Mouse (Mus musculus): Measurements from ENCODE around the gene Igsf21. TPM values are rescaled to one million over a fixed set of nuclear protein-coding genes. Genes with fewer than 3 reads are reported as not detected.

Gene Igsf21
- total RNA-seq, 2 experiments from 2014 or later, result not detected

DNA sequence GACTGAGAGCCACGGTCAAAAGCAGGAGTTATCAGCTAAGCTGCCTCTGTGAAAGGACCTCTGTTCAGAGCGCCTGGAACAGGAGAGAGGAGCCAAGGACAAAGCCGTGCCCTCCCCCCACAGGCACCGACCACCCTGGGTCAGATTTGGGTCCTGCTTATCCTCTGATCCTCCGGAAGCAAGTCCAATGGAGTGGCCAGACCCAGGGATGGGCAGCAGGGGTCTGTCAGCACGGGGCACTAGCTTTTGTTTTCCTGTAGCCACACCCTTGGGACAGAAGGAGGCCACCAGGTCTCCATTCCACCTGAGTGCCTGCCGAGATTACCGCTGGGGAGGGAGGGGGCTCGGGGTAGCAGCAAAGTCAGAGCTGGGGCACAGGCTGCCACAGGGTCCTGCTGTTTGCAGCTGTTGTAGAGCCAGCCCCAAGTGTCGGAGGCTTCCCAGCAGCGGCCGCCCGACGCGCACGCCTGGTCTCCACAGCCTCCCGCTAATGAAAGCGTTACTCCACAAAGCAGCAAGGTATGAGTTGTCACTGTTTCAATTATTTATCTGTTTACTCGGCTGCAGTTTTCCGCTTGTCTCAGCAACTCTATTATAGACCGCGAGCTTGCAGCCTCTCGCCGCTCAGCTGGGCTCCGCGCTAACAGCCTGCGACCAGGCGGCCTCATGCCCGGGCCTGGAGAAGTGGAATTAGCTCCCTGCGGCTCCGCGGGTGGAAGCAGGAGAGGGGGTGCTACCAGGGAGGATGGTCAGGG is 137.5 kb downstream of the Igsf21 start:
- ATAC-seq (replicated peaks; ENCODE audit: low FRiP score, poor library complexity, severe bottlenecking), result no peak

DNA sequence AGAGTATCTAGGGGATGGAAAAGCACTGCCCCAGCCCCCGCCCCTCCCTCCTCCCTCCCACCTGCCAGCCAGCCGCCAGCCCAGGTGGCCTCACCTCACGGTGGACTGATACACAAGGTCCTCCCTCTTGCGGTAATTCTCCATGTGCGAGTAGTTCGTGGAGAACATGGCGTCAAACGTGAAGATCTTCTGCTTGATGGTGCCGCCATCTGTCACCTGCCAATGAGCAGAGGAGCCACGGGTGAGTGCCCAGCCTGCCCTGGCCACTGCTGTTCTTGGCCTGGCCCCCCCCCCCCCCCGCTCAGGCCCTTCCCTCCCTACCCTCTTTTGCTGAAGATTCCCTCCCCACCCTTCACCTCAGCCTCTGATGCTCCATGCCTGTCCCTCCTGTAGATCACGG is 139.4 kb downstream of the Igsf21 start:
- ATAC-seq (replicated peaks; ENCODE audit: low FRiP score, poor library complexity, severe bottlenecking), result no peak

DNA sequence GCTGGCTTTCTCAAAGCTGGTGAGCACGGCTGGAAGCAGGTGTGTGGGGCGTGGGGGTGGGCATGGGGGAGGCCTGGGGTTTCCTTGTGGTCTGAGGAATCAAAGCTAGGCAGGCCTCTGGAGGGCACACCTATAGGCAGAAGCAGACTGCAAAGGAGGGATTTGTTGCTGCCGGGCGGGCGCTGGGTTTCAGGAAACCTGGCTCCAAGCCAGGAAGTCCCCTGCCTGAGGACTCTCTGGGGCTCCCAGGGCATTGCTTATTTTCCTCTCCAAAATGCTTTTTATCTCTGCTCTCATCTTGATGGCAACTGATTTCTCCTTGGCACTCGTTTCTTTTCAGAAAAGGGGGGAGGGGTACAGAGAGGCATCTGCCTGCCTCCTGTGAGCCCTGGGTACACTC is 141.8 kb downstream of the Igsf21 start:
- ATAC-seq (replicated peaks; ENCODE audit: low FRiP score, poor library complexity, severe bottlenecking), result no peak

DNA sequence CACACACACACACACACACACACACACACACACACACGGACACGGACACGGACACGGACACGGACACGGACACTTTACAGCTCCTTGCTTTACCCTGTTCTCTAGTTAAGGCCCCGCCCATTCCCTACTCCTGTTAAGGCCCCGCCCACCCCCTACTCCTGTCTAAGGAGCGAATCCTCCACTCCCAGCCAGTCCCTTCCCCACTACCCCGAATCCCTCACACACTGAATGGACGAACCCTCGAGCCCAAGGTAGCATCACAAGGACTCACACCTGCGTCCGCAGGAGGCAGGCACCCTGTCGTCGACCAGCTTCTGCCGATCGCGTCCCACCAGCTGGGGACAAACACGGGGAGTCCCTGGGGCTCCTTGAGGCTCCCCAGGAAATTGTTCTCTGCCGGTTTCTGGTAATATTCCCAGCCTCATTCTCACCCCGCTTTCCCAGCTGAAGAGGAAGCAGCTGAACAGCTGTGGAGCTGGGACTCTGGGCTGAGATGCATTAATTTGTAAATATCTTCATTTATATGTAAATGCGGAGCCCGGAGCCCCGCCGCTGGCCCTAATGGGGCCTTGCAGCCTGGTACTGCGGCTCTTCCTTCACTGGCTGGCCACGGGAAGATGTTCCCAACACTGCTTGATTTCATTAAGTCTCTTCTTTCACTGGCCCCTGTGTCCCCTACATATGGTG is 143.1 kb downstream of the Igsf21 start:
- ATAC-seq (replicated peaks; ENCODE audit: low FRiP score, poor library complexity, severe bottlenecking), result no peak

DNA sequence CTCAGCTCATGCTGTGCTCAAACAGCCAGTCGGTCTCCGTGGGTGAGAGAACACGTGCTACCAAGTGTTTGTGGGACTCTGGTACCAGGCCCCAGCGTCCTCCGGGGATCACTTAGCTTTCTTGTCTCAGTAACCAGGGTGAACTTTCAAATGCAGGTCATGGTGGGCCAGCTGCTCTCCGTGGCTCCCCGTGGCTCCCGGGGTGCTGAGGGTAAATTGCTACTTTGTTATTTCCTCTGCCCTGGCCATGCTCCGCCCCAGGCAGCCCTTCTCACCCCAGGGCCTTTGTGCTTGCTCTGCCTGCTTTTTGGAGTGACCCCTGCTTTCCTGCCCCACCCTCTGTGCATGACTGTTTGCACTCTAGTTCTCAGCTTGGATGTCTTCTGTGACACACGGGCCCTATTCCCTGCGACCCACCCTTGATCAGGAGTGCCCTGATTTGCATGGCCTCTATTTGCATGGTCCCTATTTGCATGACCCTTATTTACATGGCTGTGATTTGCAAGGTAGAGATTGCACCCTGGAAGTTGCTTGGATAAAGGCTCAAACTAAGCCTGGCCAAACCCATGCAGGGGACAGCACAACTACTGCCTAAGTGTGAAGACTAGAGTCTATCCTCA is 143.9 kb downstream of the Igsf21 start:
- no peak for ATAC-seq (replicated peaks; ENCODE audit: low FRiP score, poor library complexity, severe bottlenecking)

DNA sequence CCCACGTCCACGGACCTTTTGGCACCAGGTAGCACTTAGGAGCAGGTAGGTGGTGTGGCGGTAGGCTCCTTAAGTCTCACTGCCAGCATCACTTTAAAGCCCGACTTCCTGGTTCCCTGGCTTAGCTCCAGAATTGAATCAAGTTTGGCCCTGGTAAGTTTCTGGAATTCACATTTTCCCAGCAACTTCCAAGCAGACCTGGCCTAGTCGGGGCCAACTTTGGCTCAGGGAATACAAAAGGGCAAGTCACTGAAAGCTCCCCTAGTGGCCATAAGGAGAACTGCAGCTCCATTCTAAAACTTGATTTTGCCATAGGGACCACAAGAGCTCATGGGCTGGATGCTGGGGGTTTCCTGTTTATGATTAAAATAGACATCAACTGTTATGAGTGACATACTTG is 145.5 kb downstream of the Igsf21 start:
- ATAC-seq (replicated peaks; ENCODE audit: low FRiP score, poor library complexity, severe bottlenecking), result no peak

DNA sequence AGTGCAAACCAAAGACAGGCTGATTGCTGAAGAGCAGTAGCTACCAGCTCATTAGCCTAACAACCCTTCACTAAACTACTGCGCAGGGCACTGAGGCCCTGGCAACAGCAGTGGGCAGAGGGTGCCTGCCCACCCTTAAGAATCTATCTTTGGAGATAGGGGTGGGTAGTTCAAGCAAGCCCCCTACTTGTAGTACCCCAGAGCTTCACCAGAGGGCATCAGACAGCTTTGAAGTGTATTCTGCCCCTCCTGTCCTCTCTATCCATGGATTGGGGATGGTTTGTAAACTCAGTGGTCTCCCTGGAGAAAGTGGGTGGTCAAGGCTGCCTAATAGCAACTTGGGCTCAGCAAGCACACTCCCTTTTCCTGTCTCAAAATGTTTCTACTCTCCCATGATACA is 146.4 kb downstream of the Igsf21 start:
- no peak for ATAC-seq (replicated peaks; ENCODE audit: low FRiP score, poor library complexity, severe bottlenecking)

DNA sequence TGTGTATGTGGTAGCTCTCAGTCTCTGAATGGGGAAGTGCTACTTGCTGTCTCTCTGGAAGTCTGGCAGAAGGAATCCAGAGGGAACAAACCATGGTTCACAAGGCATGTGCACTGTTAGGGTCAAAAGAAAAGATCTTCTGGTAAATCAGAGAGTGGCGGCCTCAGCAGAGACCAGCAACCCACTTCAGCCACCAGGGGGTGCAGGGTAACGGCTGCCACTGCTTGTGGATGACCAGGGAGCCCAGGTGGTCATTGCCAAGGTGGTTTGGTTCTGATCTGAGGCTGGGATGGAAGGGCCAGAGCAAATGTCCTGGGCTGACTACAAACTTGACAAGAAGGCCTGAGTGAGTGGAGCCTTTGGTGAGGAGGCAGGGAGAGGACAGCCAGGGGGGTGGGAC is 150.3 kb downstream of the Igsf21 start:
- no peak for ATAC-seq (replicated peaks; ENCODE audit: low FRiP score, poor library complexity, severe bottlenecking)

DNA sequence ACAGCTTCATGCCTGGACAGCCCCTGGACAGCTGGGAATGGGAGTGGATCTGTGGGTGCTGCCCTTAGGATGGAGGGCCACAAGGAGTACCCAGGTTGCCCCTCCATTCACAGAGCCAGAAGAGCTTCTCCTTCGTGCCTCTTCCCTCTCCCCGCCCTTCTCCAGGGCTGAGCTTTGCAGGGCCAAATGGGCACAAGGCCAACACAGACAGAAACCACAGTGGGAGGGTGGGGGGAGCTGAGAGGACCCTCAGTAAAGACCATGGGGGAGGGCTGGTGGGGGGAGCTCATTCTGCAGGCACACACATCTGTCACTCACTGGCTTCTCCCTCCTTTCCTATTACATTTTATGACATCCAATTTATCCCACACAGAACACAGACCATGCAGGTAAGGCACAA is 151.7 kb downstream of the Igsf21 start:
- no peak for ATAC-seq (replicated peaks; ENCODE audit: low FRiP score, poor library complexity, severe bottlenecking)

DNA sequence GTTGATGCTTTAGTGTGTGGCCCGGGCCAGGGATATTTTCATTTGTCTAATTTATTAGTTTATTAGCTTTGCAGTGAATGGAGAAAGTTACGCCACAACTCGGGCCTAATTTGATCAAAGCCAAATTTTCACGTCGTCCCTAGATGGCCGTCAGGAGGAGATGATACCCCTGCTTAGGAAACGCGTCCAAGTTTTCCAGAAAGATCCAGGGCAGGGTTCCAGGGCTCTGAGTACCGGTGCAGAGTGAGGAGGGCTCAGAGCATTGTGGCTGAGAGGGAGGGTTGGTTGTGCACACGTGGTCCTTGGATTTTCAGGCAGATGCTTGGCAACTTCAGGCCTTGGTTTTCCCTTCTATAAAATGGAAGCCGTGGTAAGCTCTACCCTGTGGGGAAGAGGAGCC is 154.2 kb downstream of the Igsf21 start:
- no peak for ATAC-seq (replicated peaks; ENCODE audit: low FRiP score, poor library complexity, severe bottlenecking)

DNA sequence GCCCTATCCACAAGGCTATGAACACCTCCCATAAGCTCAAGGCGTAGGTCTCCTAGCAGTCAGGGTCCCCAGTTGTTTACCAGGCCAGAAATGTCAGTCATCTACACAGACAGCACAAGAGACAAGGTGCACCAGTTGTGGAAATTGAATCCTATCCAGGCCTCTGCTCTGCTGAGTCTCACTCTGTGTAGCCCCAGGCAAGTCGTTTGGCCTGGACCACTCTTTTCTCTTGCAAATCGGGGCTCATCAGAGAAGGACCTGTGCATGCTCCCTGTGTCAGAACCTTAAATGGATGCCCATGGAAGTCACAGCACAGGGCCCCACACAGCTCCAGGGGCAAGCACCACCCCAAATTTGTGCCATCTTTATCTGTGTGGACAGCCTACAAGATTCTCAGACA is 154.9 kb downstream of the Igsf21 start:
- ATAC-seq (replicated peaks; ENCODE audit: low FRiP score, poor library complexity, severe bottlenecking), result no peak

DNA sequence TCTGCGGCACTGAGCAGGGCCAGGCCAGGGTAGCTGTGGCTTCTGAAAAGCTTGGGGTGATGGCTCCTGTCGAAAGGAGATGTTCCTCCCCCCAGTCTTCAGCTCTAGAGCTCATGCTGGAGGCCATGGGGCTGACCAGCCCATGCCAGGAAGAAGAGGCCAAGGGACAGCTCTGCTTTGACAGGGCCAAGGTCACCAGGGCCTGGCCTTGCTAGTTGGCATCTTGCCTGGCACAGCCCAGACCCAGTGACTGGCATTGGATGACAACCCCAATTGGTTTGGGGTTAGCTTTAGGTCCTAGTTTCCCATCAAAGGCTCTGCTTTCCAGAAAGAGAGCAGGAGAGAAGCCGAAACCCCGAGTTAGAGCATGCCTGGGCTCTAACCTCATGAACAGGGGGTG is 156.9 kb downstream of the Igsf21 start:
- ATAC-seq (replicated peaks; ENCODE audit: low FRiP score, poor library complexity, severe bottlenecking), result no peak

DNA sequence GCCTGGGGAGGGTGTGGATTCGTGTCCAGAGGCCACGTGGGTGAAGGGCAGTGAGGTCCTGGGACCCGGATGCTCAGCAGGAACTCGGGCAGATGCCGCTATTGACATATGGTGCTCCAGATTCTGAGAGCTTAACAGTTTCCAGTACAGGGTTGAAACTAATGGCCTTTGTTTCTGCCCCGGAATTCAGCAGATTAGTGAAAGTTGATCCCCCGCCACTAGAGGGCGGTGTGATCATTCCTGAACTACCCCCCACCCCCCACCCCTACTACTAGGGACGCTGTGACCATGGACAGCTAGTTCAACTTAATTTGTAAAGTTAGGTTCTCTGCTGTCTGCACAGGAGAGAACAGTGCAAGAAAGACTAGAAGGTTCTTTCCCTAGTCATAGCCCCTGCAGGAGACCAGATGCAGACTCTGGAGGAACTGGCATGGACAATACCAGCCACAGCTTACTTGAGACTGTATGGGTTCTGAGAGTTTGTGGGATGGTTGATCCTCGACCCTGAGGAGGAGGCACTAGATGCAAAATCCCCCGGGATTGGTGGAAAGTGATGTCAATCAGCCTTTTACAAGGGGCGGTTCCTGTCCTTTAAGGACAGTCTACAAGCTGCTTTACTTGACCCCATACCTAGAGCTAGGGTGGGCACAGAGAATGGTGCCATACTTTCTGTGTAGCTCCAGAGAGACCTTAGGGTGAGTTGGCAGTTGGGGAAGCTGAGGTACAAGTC is 157.7 kb downstream of the Igsf21 start:
- no peak for ATAC-seq (replicated peaks; ENCODE audit: low FRiP score, poor library complexity, severe bottlenecking)

DNA sequence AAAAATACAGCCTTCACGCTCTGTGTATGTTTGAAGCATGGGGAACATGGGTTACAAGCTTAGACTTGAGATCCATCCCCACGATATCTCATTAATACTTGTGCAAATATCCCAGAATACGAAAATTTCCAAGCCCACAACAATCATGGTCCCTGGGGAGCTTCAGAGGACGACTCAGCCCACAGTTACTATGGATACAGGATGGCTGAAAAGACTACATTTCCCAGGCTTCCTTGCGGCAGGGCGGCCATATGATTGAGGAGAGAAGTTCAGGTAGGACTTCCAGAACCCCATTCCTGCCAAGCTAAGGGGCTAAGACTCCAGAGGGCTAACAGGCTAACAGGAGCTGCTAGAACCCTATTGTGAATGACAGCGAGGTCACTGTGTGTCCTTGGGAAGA is 160.4 kb downstream of the Igsf21 start:
- ATAC-seq (replicated peaks; ENCODE audit: low FRiP score, poor library complexity, severe bottlenecking), result no peak

DNA sequence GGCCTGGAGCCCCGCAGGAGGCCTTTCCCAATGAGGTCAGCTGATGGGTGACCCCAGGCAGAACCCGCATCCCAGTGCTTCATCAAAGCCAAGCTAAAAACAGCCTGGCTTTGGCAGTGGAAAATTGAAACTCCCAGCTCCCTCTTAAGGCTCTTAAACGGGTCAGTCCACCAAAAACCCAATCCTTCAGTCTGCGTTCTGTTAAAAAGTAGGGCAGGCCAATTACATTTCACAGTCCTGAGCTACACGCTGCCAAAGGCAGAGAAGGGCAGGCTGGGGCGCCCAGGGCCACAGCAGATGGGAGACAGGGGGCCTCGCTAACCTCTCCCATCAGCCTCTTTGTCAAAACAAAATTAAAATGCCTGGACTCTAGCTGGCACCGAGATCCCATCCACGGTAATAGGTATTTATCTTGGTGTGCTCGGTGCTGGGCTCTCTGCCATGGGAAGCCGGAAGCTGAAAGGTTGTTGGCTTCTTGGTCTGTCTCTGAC is 162.0 kb downstream of the Igsf21 start:
- ATAC-seq (replicated peaks; ENCODE audit: low FRiP score, poor library complexity, severe bottlenecking), result no peak

DNA sequence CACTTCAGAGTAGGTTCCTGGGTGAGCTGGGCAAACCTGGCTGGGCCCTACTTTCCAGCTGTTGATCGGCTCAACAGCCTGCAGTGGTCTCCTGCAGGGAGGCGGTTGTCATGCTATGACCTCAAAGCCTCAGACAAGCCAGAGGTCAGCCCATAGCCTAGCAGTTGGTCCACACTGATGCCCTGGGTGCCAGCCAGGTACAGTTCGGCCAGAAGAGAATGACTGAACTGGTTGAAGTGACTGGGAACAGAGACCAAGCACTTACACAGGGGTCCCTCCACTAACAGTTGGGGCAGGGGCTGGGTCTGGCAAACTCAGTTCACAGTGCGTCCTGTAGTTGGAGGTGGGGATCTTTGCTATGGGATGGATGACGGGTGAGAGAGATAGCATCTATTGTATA is 162.5 kb downstream of the Igsf21 start:
- no peak for ATAC-seq (replicated peaks; ENCODE audit: low FRiP score, poor library complexity, severe bottlenecking)

DNA sequence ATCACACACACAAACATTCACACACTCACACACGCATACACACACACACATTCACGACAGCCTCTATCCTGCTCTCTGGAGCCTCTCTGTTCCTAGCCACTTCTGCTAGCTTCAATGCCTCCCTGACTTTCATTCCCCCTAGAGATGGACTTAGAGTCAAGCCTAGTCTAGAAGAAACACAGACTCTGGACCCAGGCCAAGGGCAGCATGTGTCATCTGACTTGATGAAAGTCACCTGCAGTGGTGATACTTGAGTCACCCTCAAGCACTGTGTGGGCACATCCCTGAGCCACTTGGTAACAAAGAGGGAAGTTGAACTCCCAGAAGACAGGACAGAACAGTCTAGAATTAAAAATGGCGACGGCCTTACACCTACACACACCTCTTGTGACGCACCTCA is 168.2 kb downstream of the Igsf21 start:
- ATAC-seq (replicated peaks; ENCODE audit: low FRiP score, poor library complexity, severe bottlenecking), result no peak

DNA sequence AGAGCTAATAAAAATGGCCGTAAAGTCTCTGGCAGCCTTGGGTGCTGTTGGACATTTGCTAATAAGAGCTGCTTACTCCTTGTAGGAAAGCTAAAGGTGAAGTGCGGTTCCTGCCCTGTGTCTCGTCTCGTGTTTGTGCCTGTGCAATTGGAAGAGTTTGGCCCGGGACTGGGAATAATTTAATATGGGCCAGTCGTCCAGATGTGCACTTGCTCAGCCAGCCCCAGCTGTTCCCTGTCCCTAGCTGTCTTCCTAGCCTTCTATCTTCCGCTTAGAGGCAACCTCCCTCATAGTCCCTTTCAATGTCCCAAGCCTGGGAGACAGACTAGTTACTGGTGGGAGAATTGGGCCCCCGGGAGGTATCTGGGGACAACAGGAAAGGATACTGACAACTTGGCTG is 169.0 kb downstream of the Igsf21 start:
- ATAC-seq (replicated peaks; ENCODE audit: low FRiP score, poor library complexity, severe bottlenecking), result no peak

DNA sequence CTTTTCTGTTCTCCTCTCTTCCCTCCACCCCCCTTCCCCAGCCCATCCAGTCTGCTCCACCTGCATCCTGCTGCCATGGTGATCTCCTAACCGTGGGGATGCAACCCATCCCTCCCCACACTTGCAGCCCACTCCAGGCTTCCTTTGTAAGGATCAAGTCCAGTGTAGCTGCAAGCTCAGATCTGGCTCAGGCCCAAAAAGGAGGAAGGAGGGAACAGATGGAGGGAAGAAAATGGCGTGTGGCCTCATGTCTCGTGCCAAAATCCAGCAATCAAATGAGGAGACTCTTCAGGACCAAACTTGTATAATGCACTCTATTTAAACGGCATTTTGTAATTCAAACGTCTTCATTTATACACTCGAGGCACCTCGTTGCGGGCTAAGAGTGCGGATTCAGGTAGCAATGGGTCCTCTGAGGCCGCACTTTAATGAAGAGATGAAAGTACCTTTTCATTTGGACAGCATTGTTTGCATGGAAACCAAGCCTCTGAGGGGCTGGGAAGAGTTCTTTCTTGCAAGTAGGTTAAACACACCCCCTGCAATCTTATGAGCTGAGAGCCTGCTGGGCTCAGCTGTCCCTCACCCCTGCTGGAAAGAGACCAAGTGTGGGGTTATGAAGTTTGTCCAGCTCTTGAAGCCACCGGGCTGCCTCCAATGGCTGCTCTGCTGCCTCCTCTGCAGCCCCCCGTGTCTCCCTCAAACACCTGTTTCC is 169.6 kb downstream of the Igsf21 start:
- ATAC-seq (replicated peaks; ENCODE audit: low FRiP score, poor library complexity, severe bottlenecking), result no peak

DNA sequence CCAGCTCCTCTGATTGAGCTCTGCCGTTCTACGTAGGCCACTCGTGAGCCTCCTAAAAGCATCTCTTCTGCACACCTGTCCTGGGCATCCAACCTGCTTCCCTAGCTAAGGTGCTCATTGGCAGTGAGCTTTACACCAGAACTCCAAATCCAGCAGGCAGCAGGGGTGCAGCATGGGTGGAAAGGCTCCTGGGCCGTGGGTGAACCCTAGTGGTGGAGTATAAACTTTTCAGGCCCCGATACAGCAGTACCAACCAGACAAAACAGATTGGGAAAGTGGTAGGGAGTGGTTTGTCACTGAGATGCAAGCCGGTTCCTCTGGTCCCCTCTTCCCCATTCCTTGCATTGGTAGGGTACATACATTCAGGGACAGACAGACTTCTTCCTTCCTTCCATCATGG is 170.2 kb downstream of the Igsf21 start:
- ATAC-seq (replicated peaks; ENCODE audit: low FRiP score, poor library complexity, severe bottlenecking), result no peak

Measured in erythroblast, adult 5-6 weeks (primary cell).